Mouse (Mus musculus) olfactory bulb, adult 2 months (tissue): ENCODE results near the gene Alox12. TPM values are rescaled to one million over a fixed set of nuclear protein-coding genes. Genes with fewer than 3 reads are reported as not detected.

Experiments
- H3K27ac ChIP-seq: fragments of 200-500 bp; 2 replicates; pipeline ENCODE4 v1.5.1; 2012; ENCODE audit warnings: low read depth, low read length; ENCODE audit not compliant: insufficient read depth
- H3K4me1 ChIP-seq: fragments of 200-500 bp; 2 replicates; pipeline ENCODE4 v1.6.1; 2012; ENCODE audit warnings: low read length; ENCODE audit not compliant: control insufficient read depth, insufficient read depth
- H3K4me3 ChIP-seq: fragments of 200-500 bp; 2 replicates; pipeline ENCODE4 v1.5.1; 2012; ENCODE audit warnings: mild to moderate bottlenecking, low read depth, low read length, moderate library complexity; ENCODE audit not compliant: insufficient read depth
- CTCF ChIP-seq: fragments of 200-500 bp; IDR thresholded peaks from 2 replicates; pipeline ENCODE4 v1.5.1; 2012; ENCODE audit warnings: low read depth, mild to moderate bottlenecking, low read length, moderate library complexity; ENCODE audit not compliant: insufficient read depth
- POLR2A ChIP-seq: fragments of 200-500 bp; IDR thresholded peaks from 2 replicates; pipeline ENCODE4 v1.6.1; 2012; ENCODE audit warnings: mild to moderate bottlenecking, low read depth, low read length, moderate library complexity; ENCODE audit not compliant: insufficient read depth
- WGBS: fragments of 180-500 bp; shearing (Covaris S2); methylation state at CpG from one replicate; pipeline ENCODE4 v1.1.7; 2018; 5-methylcytosine and 5-hydroxymethylcytosine counted together
- polyA plus RNA-seq: library from polyadenylated mRNA; stranded (reverse); fragments of >200 nt; gene quantifications from 2 replicates; pipeline ENCODE4 v1.2.4, GENCODE M21; 2012; ENCODE audit warnings: low replicate concordance; ENCODE audit not compliant: missing spikeins, insufficient read depth, insufficient read length

The Alox12 gene
- polyA plus RNA-seq, 1 experiment = not detected

- Histone ChIP-seq H3K4me3 (no peak overlapping the region), H3K4me1 (peaks cover 36% of the 10 kb centered on the region), H3K27ac (no peak overlapping the region)
- 91% methylated on average over 4 of the region's 4 CpGs for WGBS
- no peak for TF ChIP-seq CTCF
- no peak for TF ChIP-seq POLR2A
These were observed 37.1 kb downstream of the Alox12 start for GRCm38 (mm10) chr11:70218039-70218438.

DNA sequence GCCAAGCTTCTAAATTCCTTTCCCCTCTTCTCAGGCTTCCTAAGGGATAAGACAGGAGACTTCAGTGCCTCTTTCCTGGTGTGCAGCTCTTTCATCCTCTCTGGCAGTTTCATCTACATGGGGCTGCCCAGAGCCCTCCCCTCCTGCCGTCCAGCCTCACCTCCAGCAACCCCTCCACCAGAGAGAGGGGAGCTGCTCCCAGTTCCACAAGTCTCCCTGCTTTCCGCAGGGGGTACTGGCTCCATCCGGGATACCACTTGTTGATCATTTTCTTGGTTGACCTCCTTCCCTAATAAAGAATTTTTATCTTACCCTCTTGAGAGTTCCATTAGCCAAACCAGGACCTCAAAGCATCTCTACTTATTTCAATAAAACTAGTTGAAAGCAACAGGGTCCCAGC, 39.0 kb downstream of the Alox12 start:
- H3K4me1 ChIP-seq = peaks cover 35% of the 10 kb centered on the region
- TF ChIP-seq CTCF (no peak), POLR2A (no peak)
- H3K27ac ChIP-seq = no peak overlapping the region
- 69% methylated on average over 3 of the region's 3 CpGs for WGBS
- H3K4me3 ChIP-seq = no peak overlapping the region

GRCm38 (mm10) chr11:70215301-70215700, 39.9 kb downstream of the Alox12 start:
- Histone ChIP-seq H3K4me3 (no peak overlapping the region), H3K4me1 (peaks cover 35% of the 10 kb centered on the region), H3K27ac (no peak overlapping the region)
- 28% methylated on average over 22 of the region's 22 CpGs for WGBS
- no peak for TF ChIP-seq POLR2A
- no peak for TF ChIP-seq CTCF

DNA sequence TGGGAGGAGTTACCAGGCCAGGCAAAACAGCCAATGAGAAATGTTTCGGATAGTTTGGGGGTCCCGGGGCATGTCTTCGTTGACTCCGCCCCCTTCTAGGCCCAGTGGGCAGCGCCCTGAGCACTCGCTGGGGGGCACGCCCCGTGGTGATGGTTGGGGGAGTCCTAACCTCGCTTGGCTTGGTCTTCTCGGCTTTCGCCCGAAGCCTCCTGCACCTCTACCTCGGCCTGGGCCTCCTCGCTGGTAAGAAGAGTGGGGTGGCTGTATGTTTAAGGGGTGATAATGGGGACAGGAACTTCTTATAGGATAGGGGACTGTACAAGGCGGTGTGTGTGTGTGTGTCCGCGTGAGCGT, 40.3 kb downstream of the Alox12 start:
- 21% methylated on average over 18 of the region's 18 CpGs for WGBS
- TF ChIP-seq CTCF = no peak
- no peak for TF ChIP-seq POLR2A
- Histone ChIP-seq H3K27ac (no peak overlapping the region), H3K4me3 (peak overlapping the region; percentile 49; the same call in 1 of the 2 replicates), H3K4me1 (peaks cover 31% of the 10 kb centered on the region)

DNA sequence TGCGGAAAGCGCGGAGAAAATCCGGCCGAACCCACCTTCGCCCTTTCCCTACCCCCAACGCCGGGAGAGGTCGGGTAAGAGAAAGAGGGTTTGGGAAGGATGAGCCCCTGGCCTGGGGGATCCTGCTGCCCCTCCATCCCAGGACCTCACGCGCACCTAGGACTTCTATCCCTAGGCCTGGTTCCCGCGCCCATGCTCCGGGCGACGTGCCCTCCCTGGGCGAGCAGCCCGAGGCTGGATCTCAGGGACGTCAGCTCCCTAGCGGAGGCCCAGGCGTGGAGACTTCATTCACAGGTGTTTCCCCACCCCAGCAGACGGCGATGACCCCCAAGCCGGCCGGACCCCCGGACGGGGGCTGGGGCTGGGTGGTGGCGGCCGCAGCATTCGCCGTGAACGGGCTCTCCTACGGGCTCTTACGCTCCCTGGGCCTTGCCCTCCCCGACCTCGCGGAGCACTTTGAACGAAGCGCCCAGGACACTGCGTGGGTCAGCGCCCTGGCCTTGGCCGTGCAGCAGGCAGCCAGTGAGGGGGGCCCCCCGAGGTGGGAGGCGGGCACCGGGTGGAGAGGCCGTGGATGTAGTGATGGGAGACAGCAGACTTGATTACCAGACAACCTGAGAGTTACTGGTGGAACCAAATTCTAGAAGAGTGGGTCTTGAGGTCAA, 40.8 kb downstream of the Alox12 start:
- H3K27ac ChIP-seq = no peak overlapping the region
- TF ChIP-seq CTCF = no peak
- no peak; the same call in 1 of the 2 replicates for TF ChIP-seq POLR2A
- H3K4me3 ChIP-seq = peak overlapping the region; percentile 49
- H3K4me1 ChIP-seq = peaks cover 31% of the 10 kb centered on the region
- 2% methylated on average over 46 of the region's 46 CpGs for WGBS

DNA sequence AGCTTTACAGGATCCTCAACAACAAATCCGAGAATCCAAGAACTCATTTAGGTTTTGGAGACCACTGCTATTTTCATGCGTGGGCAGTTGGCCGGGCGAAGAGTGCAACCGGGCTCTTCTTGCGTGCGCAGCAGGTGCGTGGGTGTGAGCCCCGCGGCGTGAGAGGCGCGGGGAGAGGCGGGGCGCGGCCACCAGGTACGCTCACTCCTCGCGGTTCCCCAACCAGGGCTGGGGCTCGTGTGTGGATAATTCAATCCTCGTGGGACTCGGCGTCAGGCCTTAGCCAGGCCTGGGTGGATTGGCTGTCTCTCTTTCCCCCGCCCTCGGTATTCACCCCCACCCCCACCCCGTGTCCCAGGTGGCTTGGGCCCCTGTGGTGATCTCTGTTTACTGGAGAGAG, 41.4 kb downstream of the Alox12 start:
- Histone ChIP-seq H3K27ac (no peak overlapping the region), H3K4me1 (peaks cover 26% of the 10 kb centered on the region), H3K4me3 (peak overlapping the region; percentile 49)
- TF ChIP-seq POLR2A (no peak), CTCF (no peak)
- WGBS = 2% methylated on average over 26 of the region's 26 CpGs

GRCm38 (mm10) chr11:70212896-70213295, 42.3 kb downstream of the Alox12 start:
- peaks cover 22% of the 10 kb centered on the region for H3K4me1 ChIP-seq
- TF ChIP-seq CTCF = no peak
- TF ChIP-seq POLR2A = no peak
- H3K4me3 ChIP-seq = no peak overlapping the region
- no peak overlapping the region for H3K27ac ChIP-seq
- 6% methylated on average over 9 of the region's 9 CpGs for WGBS

DNA sequence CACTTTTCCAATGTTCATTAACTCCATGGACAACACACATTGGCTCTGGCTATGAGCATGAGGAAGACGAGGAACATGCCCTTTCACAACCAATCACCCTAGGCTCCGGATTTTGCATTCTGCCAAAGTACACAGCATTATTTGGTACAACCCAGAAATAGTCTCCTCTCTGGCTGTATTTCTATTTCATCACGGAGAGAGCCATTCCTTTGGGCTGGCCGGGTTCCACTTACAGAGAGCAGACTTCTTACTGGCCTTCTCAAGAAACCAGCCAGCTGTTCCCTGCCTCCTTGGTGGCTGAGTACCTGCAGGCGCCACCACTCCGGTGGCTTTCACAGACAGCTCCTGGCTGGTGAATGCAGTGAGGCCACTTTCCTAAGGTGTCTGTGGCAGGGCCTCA, 42.7 kb downstream of the Alox12 start, which contains the start of gene Slc16a11:
Slc16a11 (plus strand) TSS at position 330 of the 400 bp plus-strand sequence.
- H3K4me3 ChIP-seq = peak within 1 kb of the TSS; percentile 49
- TF ChIP-seq POLR2A = no peak
- TF ChIP-seq CTCF = no peak
- H3K4me1 ChIP-seq = peaks cover 22% of the 10 kb centered on the region
- H3K27ac ChIP-seq = no peak within 1 kb of the TSS
- WGBS = 49% methylated on average over 6 of the region's 6 CpGs

- WGBS = 68% methylated on average over 6 of the region's 6 CpGs
- no peak overlapping the region for H3K4me3 ChIP-seq
- no peak for TF ChIP-seq CTCF
- TF ChIP-seq POLR2A = no peak
- H3K27ac ChIP-seq = no peak overlapping the region
- peaks cover 22% of the 10 kb centered on the region for H3K4me1 ChIP-seq
These were observed 43.2 kb downstream of the Alox12 start for GRCm38 (mm10) chr11:70211972-70212371.
